Mouse (Mus musculus): Measurements from ENCODE around the gene Lcn5. TPM values are rescaled to one million over a fixed set of nuclear protein-coding genes. Genes with fewer than 3 reads are reported as not detected.

The Lcn5 gene
- polyA plus RNA-seq (2015; fragmentation: Nextera tagmentation; extraction: Ambion mirVana): not detected in 2 replicates

DNA sequence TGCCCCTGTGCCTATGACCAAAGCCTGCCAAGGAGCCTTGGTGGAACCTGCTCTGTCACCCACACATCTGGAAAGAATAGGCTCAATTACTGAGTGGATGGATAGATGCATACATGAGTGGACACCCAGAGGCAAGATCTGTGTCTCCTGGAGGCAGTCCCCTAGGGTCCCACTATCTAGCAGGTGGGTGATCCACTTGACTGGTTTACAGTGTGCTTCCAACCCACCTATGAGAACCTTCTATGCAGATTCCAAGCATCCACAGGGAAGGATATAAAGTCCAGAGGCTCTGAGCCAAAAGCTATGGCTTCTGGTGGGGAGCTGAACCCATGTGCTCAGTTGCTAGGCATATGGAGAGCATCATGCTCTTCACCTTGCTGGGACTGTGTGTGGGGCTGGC, at the start of gene Lcn5:
Lcn5 (plus strand) TSS at position 301 of the 400 bp plus-strand sequence.
- Histone ChIP-seq H3K9me3 (replicated peaks; ENCODE audit: control insufficient read depth, low read length) (no peaks in the 10 kb centered on the region), H3K27ac (ENCODE audit: low read length) (no peak within 1 kb of the TSS), H3K9ac (ENCODE audit: low read depth, low read length) (no peak within 1 kb of the TSS), H3K27me3 (ENCODE audit: control insufficient read depth, insufficient read depth, low read depth, low read length) (no peaks in the 10 kb centered on the region), H3K4me2 (ENCODE audit: low read depth, low read length) (no peak within 1 kb of the TSS), H3K4me1 (ENCODE audit: control insufficient read depth, low read depth, low read length) (no peaks in the 10 kb centered on the region), H3K36me3 (ENCODE audit: control insufficient read depth, insufficient read depth) (no peaks in the 10 kb centered on the region), H3K4me3 (ENCODE audit: low read depth, low read length) (no peak within 1 kb of the TSS)
- no peak for ATAC-seq (ENCODE audit: low read depth)

DNA sequence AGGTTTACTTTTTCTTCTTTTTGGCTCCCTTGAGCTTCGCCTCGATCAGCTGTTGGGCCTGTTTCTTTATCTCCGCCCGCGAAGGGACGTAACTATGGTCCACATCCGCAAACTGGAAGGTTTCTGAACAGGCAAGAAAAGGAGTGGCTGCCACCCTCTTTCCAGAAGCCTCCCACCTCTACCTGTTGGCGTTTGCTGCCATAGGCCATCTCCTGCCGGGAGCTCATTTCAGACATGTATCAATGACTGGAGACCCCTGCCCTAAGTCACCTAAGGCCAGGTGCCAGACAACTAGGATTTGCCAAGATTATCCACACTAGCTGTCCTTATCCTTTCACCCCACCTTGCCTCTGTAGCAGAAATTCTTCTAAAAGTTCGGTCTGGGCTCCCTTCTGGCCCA, 49.1 kb upstream of the Lcn5 start:
- H3K36me3 ChIP-seq (ENCODE audit: control insufficient read depth, insufficient read depth): no peaks in the 10 kb centered on the region
- H3K27ac ChIP-seq (ENCODE audit: low read length): 0 out of 2 replicates have a peak overlapping the region, but pooled peaks have one; percentile 30
- H3K9me3 ChIP-seq (replicated peaks; ENCODE audit: control insufficient read depth, low read length): no peaks in the 10 kb centered on the region
- peaks cover 21% of the 10 kb centered on the region for H3K4me1 ChIP-seq (ENCODE audit: control insufficient read depth, low read depth, low read length)
- ATAC-seq (ENCODE audit: low read depth): 0 out of 2 replicates have a peak, but pooled peaks have one; percentile 1
- H3K4me3 ChIP-seq (ENCODE audit: low read depth, low read length): peak overlapping the region; percentile 85
- peak overlapping the region; percentile 90 for H3K9ac ChIP-seq (ENCODE audit: low read depth, low read length)
- WGBS (ENCODE audit: insufficient replicate concordance): 51% methylated on average over 10 of the region's 10 CpGs
- no peaks in the 10 kb centered on the region for H3K27me3 ChIP-seq (ENCODE audit: control insufficient read depth, insufficient read depth, low read depth, low read length)
- peak overlapping the region; percentile 78 for H3K4me2 ChIP-seq (ENCODE audit: low read depth, low read length)

DNA sequence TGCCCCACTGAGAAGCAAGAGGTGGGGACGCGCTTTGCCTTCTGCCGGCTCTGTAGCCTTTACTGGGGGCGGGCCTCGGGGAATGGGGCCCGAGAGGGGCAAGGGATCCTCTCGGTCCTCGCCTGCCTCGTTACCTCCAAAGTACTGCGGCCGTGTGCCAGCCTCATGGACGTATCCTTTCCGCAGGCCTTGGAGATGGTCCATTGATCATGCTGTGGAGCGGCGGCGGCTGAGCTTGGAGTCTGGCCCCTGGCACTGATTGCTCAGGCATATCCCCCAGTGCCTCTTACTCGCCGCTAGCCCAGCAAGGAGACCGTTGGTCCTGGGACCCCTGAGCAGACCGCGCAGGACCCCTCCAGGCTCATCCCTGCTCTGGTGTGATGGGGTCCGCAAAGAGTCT, 41.4 kb upstream of the Lcn5 start:
- Histone ChIP-seq H3K36me3 (ENCODE audit: control insufficient read depth, insufficient read depth) (no peaks in the 10 kb centered on the region), H3K4me3 (ENCODE audit: low read depth, low read length) (no peak overlapping the region), H3K4me1 (ENCODE audit: control insufficient read depth, low read depth, low read length) (no peaks in the 10 kb centered on the region; the same call in 1 of the 2 replicates), H3K9me3 (replicated peaks; ENCODE audit: control insufficient read depth, low read length) (no peaks in the 10 kb centered on the region), H3K27me3 (ENCODE audit: control insufficient read depth, insufficient read depth, low read depth, low read length) (peaks cover 22% of the 10 kb centered on the region), H3K27ac (ENCODE audit: low read length) (no peak overlapping the region), H3K9ac (ENCODE audit: low read depth, low read length) (no peak overlapping the region), H3K4me2 (ENCODE audit: low read depth, low read length) (no peak overlapping the region)
- 19% methylated on average over 22 of the region's 22 CpGs for WGBS (ENCODE audit: insufficient replicate concordance)
- no peak for ATAC-seq (ENCODE audit: low read depth)

GRCm38 (mm10) chr2:25617578-25617977, 40.2 kb upstream of the Lcn5 start, which contains the start of gene Ccdc183:
Ccdc183 (minus strand) TSS chr2:25617678.
- Histone ChIP-seq H3K9me3 (replicated peaks; ENCODE audit: control insufficient read depth, low read length) (no peaks in the 10 kb centered on the region), H3K36me3 (ENCODE audit: control insufficient read depth, insufficient read depth) (no peaks in the 10 kb centered on the region), H3K4me2 (ENCODE audit: low read depth, low read length) (no peak within 1 kb of the TSS), H3K27me3 (ENCODE audit: control insufficient read depth, insufficient read depth, low read depth, low read length) (peaks cover 22% of the 10 kb centered on the region), H3K4me1 (ENCODE audit: control insufficient read depth, low read depth, low read length) (peaks cover 3% of the 10 kb centered on the region; the same call in 1 of the 2 replicates), H3K4me3 (ENCODE audit: low read depth, low read length) (no peak within 1 kb of the TSS), H3K27ac (ENCODE audit: low read length) (no peak within 1 kb of the TSS), H3K9ac (ENCODE audit: low read depth, low read length) (no peak within 1 kb of the TSS)
- ATAC-seq (ENCODE audit: low read depth): no peak
- WGBS (ENCODE audit: insufficient replicate concordance): 57% methylated on average over 3 of the region's 3 CpGs

GRCm38 (mm10) chr2:25620386-25620785, 37.4 kb upstream of the Lcn5 start:
- H3K27me3 ChIP-seq (ENCODE audit: control insufficient read depth, insufficient read depth, low read depth, low read length): peaks cover 17% of the 10 kb centered on the region
- no peak overlapping the region for H3K9ac ChIP-seq (ENCODE audit: low read depth, low read length)
- H3K36me3 ChIP-seq (ENCODE audit: control insufficient read depth, insufficient read depth): no peaks in the 10 kb centered on the region
- H3K9me3 ChIP-seq (replicated peaks; ENCODE audit: control insufficient read depth, low read length): no peaks in the 10 kb centered on the region
- H3K4me1 ChIP-seq (ENCODE audit: control insufficient read depth, low read depth, low read length): peaks cover 3% of the 10 kb centered on the region; the same call in 1 of the 2 replicates
- no peak for ATAC-seq (ENCODE audit: low read depth)
- H3K4me3 ChIP-seq (ENCODE audit: low read depth, low read length): no peak overlapping the region
- 22% methylated on average over 6 of the region's 6 CpGs for WGBS (ENCODE audit: insufficient replicate concordance)
- H3K4me2 ChIP-seq (ENCODE audit: low read depth, low read length): no peak overlapping the region
- H3K27ac ChIP-seq (ENCODE audit: low read length): no peak overlapping the region

- Histone ChIP-seq H3K36me3 (ENCODE audit: control insufficient read depth, insufficient read depth) (no peaks in the 10 kb centered on the region), H3K9me3 (replicated peaks; ENCODE audit: control insufficient read depth, low read length) (no peaks in the 10 kb centered on the region), H3K4me1 (ENCODE audit: control insufficient read depth, low read depth, low read length) (peaks cover 3% of the 10 kb centered on the region; the same call in 1 of the 2 replicates), H3K27me3 (ENCODE audit: control insufficient read depth, insufficient read depth, low read depth, low read length) (peaks cover 12% of the 10 kb centered on the region), H3K4me3 (ENCODE audit: low read depth, low read length) (no peak overlapping the region), H3K9ac (ENCODE audit: low read depth, low read length) (no peak overlapping the region), H3K4me2 (ENCODE audit: low read depth, low read length) (0 out of 2 replicates have a peak overlapping the region, but pooled peaks have one; percentile 71), H3K27ac (ENCODE audit: low read length) (no peak overlapping the region)
- WGBS (ENCODE audit: insufficient replicate concordance): 56% methylated on average over 4 of the region's 4 CpGs
- no peak for ATAC-seq (ENCODE audit: low read depth)
Observed at GRCm38 (mm10) chr2:25620852-25621228, 36.9 kb upstream of the Lcn5 start.

GRCm38 (mm10) chr2:25621229-25622200, 36.2 kb upstream of the Lcn5 start, which contains the start of gene Tmem141:
Tmem141 (minus strand) TSS chr2:25622005.
- Histone ChIP-seq H3K27me3 (ENCODE audit: control insufficient read depth, insufficient read depth, low read depth, low read length) (peaks cover 6% of the 10 kb centered on the region), H3K27ac (ENCODE audit: low read length) (0 out of 2 replicates have a peak within 1 kb of the TSS, but pooled peaks have one; percentile 22), H3K36me3 (ENCODE audit: control insufficient read depth, insufficient read depth) (no peaks in the 10 kb centered on the region), H3K4me2 (ENCODE audit: low read depth, low read length) (peak within 1 kb of the TSS; percentile 71), H3K4me1 (ENCODE audit: control insufficient read depth, low read depth, low read length) (peaks cover 3% of the 10 kb centered on the region; the same call in 1 of the 2 replicates), H3K4me3 (ENCODE audit: low read depth, low read length) (peak within 1 kb of the TSS; percentile 57), H3K9me3 (replicated peaks; ENCODE audit: control insufficient read depth, low read length) (no peaks in the 10 kb centered on the region), H3K9ac (ENCODE audit: low read depth, low read length) (peak within 1 kb of the TSS; percentile 45; the same call in 1 of the 2 replicates)
- peak; percentile 87 for ATAC-seq (ENCODE audit: low read depth)
- 7% methylated on average over 34 of the region's 34 CpGs for WGBS (ENCODE audit: insufficient replicate concordance)

GRCm38 (mm10) chr2:25625986-25626385, 31.8 kb upstream of the Lcn5 start:
- no peaks in the 10 kb centered on the region for H3K36me3 ChIP-seq (ENCODE audit: control insufficient read depth, insufficient read depth)
- H3K4me2 ChIP-seq (ENCODE audit: low read depth, low read length): no peak overlapping the region
- H3K27ac ChIP-seq (ENCODE audit: low read length): no peak overlapping the region
- H3K9ac ChIP-seq (ENCODE audit: low read depth, low read length): no peak overlapping the region
- ATAC-seq (ENCODE audit: low read depth): no peak
- peaks cover 3% of the 10 kb centered on the region; the same call in 1 of the 2 replicates for H3K4me1 ChIP-seq (ENCODE audit: control insufficient read depth, low read depth, low read length)
- 33% methylated on average over 5 of the region's 5 CpGs for WGBS (ENCODE audit: insufficient replicate concordance)
- no peak overlapping the region for H3K4me3 ChIP-seq (ENCODE audit: low read depth, low read length)
- H3K9me3 ChIP-seq (replicated peaks; ENCODE audit: control insufficient read depth, low read length): no peaks in the 10 kb centered on the region
- H3K27me3 ChIP-seq (ENCODE audit: control insufficient read depth, insufficient read depth, low read depth, low read length): no peaks in the 10 kb centered on the region

GRCm38 (mm10) chr2:25627811-25628210, 29.9 kb upstream of the Lcn5 start, which contains the start of gene Fcna:
Fcna (minus strand) TSS chr2:25628030.
- H3K27me3 ChIP-seq (ENCODE audit: control insufficient read depth, insufficient read depth, low read depth, low read length): no peaks in the 10 kb centered on the region
- H3K9me3 ChIP-seq (replicated peaks; ENCODE audit: control insufficient read depth, low read length): no peaks in the 10 kb centered on the region
- no peaks in the 10 kb centered on the region for H3K4me1 ChIP-seq (ENCODE audit: control insufficient read depth, low read depth, low read length)
- H3K4me2 ChIP-seq (ENCODE audit: low read depth, low read length): no peak within 1 kb of the TSS
- no peaks in the 10 kb centered on the region for H3K36me3 ChIP-seq (ENCODE audit: control insufficient read depth, insufficient read depth)
- no peak within 1 kb of the TSS for H3K9ac ChIP-seq (ENCODE audit: low read depth, low read length)
- WGBS (ENCODE audit: insufficient replicate concordance): 50% methylated on average over 6 of the region's 6 CpGs
- H3K27ac ChIP-seq (ENCODE audit: low read length): no peak within 1 kb of the TSS
- ATAC-seq (ENCODE audit: low read depth): no peak
- H3K4me3 ChIP-seq (ENCODE audit: low read depth, low read length): no peak within 1 kb of the TSS
